Mouse (Mus musculus) liver, adult 2 months (tissue): Measurements from ENCODE around the gene Ccpg1os.

Experiments
- CTCF ChIP-seq: fragments of 200-500 bp; IDR thresholded peaks from 2 replicates; pipeline ENCODE4 v1.5.1; 2011; ENCODE audit warnings: low read depth, low read length, control low read depth
- POLR2A ChIP-seq: fragments of 200-500 bp; IDR thresholded peaks from 2 replicates; pipeline ENCODE4 v1.6.1; 2011; ENCODE audit warnings: low read length, control low read depth; ENCODE audit not compliant: insufficient read depth; ENCODE audit errors: extremely low read depth

DNA sequence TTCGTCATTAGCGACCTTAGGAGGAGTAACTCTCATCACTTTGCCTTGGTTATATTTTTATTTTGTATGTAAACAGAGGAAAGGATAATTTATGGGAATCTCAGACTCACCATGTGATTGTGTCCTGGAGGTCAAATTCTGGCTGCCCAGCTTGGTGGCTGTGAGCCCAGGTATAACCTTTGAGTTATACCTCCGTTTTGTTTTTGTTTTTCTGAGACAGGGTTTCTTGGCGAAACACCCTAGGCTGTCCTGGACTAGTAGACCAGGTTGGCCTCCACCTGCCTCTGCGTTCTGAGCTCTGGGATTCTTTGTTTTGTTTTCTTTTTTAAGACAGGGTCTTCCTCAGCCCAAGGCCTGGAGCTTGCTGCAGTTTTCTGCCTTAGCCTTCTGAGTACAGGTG is 3.5 kb upstream of the Ccpg1os start:
- TF ChIP-seq POLR2A (no peak), CTCF (no peak)
